Mouse (Mus musculus) MEL (cell line): Measurements from ENCODE around the gene Hfe2. TPM values are rescaled to one million over a fixed set of nuclear protein-coding genes. Genes with fewer than 3 reads are reported as not detected.

ENCODE experiments used
- DNase-seq: peaks from one replicate; pipeline ENCODE4 v3.0.0; 2011; ENCODE audit warnings: low read depth, low spot score
- H3K27ac ChIP-seq: 2 replicates; pipeline ENCODE4 v1.5.1; 2012; ENCODE audit warnings: low read depth, mild to moderate bottlenecking, control low read depth, low read length, moderate library complexity; ENCODE audit not compliant: control insufficient read depth
- H3K27me3 ChIP-seq, 2 experiments: fragments of 150-350 bp in 1 of 2; sonication (generic) in 1 of 2; 2 replicates each; pipeline ENCODE4 v1.6.1; 2012; ENCODE audit warnings: low read length in 2 of 2, mild to moderate bottlenecking in 2 of 2, improper control_type of control experiment in 1 of 2, moderate library complexity in 1 of 2; ENCODE audit not compliant: insufficient read depth in 2 of 2, control insufficient read depth in 1 of 2
- H3K36me3 ChIP-seq, 2 experiments: 2 replicates each; pipeline ENCODE4 v1.6.1; 2012 to 2014; ENCODE audit warnings: low read length in 2 of 2, improper control_type of control experiment in 1 of 2, inconsistent platforms in 1 of 2, mild to moderate bottlenecking in 1 of 2; ENCODE audit not compliant: insufficient read depth in 2 of 2, control insufficient read depth in 1 of 2
- H3K4me1 ChIP-seq, 2 experiments: fragments of 150-350 bp in 1 of 2; sonication (generic) in 1 of 2; 2 replicates each; pipeline ENCODE4 v1.6.1; 2012; ENCODE audit warnings: low read length in 2 of 2, improper control_type of control experiment in 1 of 2, mild to moderate bottlenecking in 1 of 2; ENCODE audit not compliant: insufficient read depth in 2 of 2, control insufficient read depth in 1 of 2
- H3K4me3 ChIP-seq, 2 experiments: fragments of 150-350 bp in 1 of 2; sonication (generic) in 1 of 2; 2 replicates each; pipeline ENCODE4 v1.5.1; 2012; ENCODE audit warnings: low read depth in 2 of 2, low read length in 2 of 2, mild to moderate bottlenecking in 2 of 2, moderate library complexity in 2 of 2, control low read depth in 1 of 2, improper control_type of control experiment in 1 of 2; ENCODE audit not compliant: control insufficient read depth in 1 of 2, insufficient read depth in 1 of 2
- H3K79me2 ChIP-seq: 2 replicates; pipeline ENCODE4 v1.6.1; 2012; ENCODE audit warnings: mild to moderate bottlenecking, low read length, moderate library complexity; ENCODE audit not compliant: control insufficient read depth, poor library complexity, insufficient read depth
- H3K9ac ChIP-seq: 2 replicates; pipeline ENCODE4 v1.6.1; 2012; ENCODE audit warnings: low read depth, mild to moderate bottlenecking, control low read depth, low read length, moderate library complexity; ENCODE audit not compliant: control insufficient read depth, poor library complexity, severe bottlenecking
- H3K9me3 ChIP-seq: fragments of 150-350 bp; sonication (generic); replicated peaks from 2 replicates; pipeline ENCODE4 v1.6.1; 2012; ENCODE audit warnings: mild to moderate bottlenecking, low read length, improper control_type of control experiment, moderate library complexity; ENCODE audit not compliant: insufficient read depth
- CTCF ChIP-seq, 3 experiments: IDR thresholded peaks in 2 of 3; conservative IDR thresholded peaks in 1 of 3; 2 replicates each; pipeline ENCODE4 v1.5.1; 2011 to 2012; ENCODE audit warnings: low read length in 3 of 3, low read depth in 2 of 3, mild to moderate bottlenecking in 2 of 3, improper control_type of control experiment in 1 of 3, inconsistent platforms in 1 of 3, mixed read lengths in 1 of 3, moderate library complexity in 1 of 3; ENCODE audit not compliant: control insufficient read depth in 1 of 3, insufficient read depth in 1 of 3, poor library complexity in 1 of 3, severe bottlenecking in 1 of 3
- ETS1 ChIP-seq: IDR thresholded peaks from 2 replicates; pipeline ENCODE4 v1.6.1; 2012; ENCODE audit warnings: low read depth, mild to moderate bottlenecking, inconsistent platforms, low read length, improper control_type of control experiment, moderate library complexity
- JUND ChIP-seq: IDR thresholded peaks from 2 replicates; pipeline ENCODE4 v1.6.1; 2011; ENCODE audit warnings: low read depth, mild to moderate bottlenecking, improper control_type of control experiment, low read length
- MAFK ChIP-seq: IDR thresholded peaks from 2 replicates; pipeline ENCODE4 v1.6.1; 2011; ENCODE audit warnings: low read depth, mild to moderate bottlenecking, low read length, improper control_type of control experiment, borderline replicate concordance
- MAZ ChIP-seq: IDR thresholded peaks from 2 replicates; pipeline ENCODE4 v1.6.1; 2012; ENCODE audit warnings: low read depth, mild to moderate bottlenecking, inconsistent platforms, low read length, improper control_type of control experiment
- MEF2A ChIP-seq: IDR thresholded peaks from 2 replicates; pipeline ENCODE4 v1.6.1; 2014; ENCODE audit warnings: low read depth, mild to moderate bottlenecking, inconsistent platforms, low read length, improper control_type of control experiment; ENCODE audit not compliant: poor library complexity, insufficient replicate concordance, severe bottlenecking; ENCODE audit errors: extremely low read depth
- MYC ChIP-seq: IDR thresholded peaks from 2 replicates; pipeline ENCODE4 v1.6.1; 2011; ENCODE audit warnings: low read depth, mild to moderate bottlenecking, low read length, improper control_type of control experiment, moderate library complexity
- NRF1 ChIP-seq: IDR thresholded peaks from 2 replicates; pipeline ENCODE4 v1.6.1; 2014; ENCODE audit warnings: low read depth, mild to moderate bottlenecking, inconsistent platforms, low read length, improper control_type of control experiment, moderate library complexity; ENCODE audit not compliant: poor library complexity, insufficient read depth, severe bottlenecking
- POLR2A ChIP-seq, 2 experiments: IDR thresholded peaks; 2 replicates each; pipeline ENCODE4 v1.6.1; 2011 to 2012; ENCODE audit warnings: low read length in 2 of 2, mild to moderate bottlenecking in 2 of 2, control low read depth in 1 of 2, improper control_type of control experiment in 1 of 2, low read depth in 1 of 2, moderate library complexity in 1 of 2; ENCODE audit not compliant: control insufficient read depth in 1 of 2, insufficient read depth in 1 of 2, poor library complexity in 1 of 2
- POLR2AphosphoS2 ChIP-seq: IDR thresholded peaks from 2 replicates; pipeline ENCODE4 v1.6.1; 2011; ENCODE audit warnings: low read length, improper control_type of control experiment
- RAD21 ChIP-seq: IDR thresholded peaks from 2 replicates; pipeline ENCODE4 v1.6.1; 2011; ENCODE audit warnings: mild to moderate bottlenecking, low read depth, low read length, improper control_type of control experiment
- SIN3A ChIP-seq: IDR thresholded peaks from 2 replicates; pipeline ENCODE4 v1.6.1; 2012; ENCODE audit warnings: low read length, improper control_type of control experiment, inconsistent platforms
- TBP ChIP-seq: IDR thresholded peaks from 2 replicates; pipeline ENCODE4 v1.8.0; 2011; ENCODE audit warnings: low read depth, low read length, improper control_type of control experiment
- UBTF ChIP-seq: IDR thresholded peaks from 2 replicates; pipeline ENCODE4 v1.6.1; 2012; ENCODE audit warnings: low read depth, mild to moderate bottlenecking, inconsistent platforms, low read length, improper control_type of control experiment, moderate library complexity, borderline replicate concordance; ENCODE audit not compliant: insufficient read depth
- USF2 ChIP-seq, 2 experiments: IDR thresholded peaks; 2 replicates each; pipeline ENCODE4 v1.6.1; 2011 to 2012; ENCODE audit warnings: improper control_type of control experiment in 2 of 2, low read length in 2 of 2, borderline replicate concordance in 1 of 2, inconsistent platforms in 1 of 2, low read depth in 1 of 2, mild to moderate bottlenecking in 1 of 2; ENCODE audit not compliant: insufficient read depth in 1 of 2
- ZC3H11A ChIP-seq: IDR thresholded peaks from 2 replicates; pipeline ENCODE4 v1.6.1; 2012; ENCODE audit warnings: low read depth, mild to moderate bottlenecking, inconsistent platforms, low read length, improper control_type of control experiment
- ZMIZ1 ChIP-seq: IDR thresholded peaks from 2 replicates; pipeline ENCODE4 v1.6.1; 2012; ENCODE audit warnings: low read depth, mild to moderate bottlenecking, inconsistent platforms, low read length, improper control_type of control experiment, moderate library complexity
- ZNF384 ChIP-seq: IDR thresholded peaks from 2 replicates; pipeline ENCODE4 v1.6.1; 2012; ENCODE audit warnings: low read depth, mild to moderate bottlenecking, inconsistent platforms, low read length, improper control_type of control experiment
- polyA plus RNA-seq, 2 experiments: library from polyadenylated mRNA; stranded (reverse) in 1 of 2; unstranded in 1 of 2; fragments of >175 nt in 1 of 2; fragments of >200 nt in 1 of 2; gene quantifications; 2 replicates each; pipeline versions ENCODE4 v1.2.1 to v1.2.4; 2012; ENCODE audit warnings: low replicate concordance in 2 of 2, low read depth in 1 of 2; ENCODE audit not compliant: insufficient read length in 2 of 2, insufficient read depth in 1 of 2, missing spikeins in 1 of 2
- total RNA-seq: library from RNA; depleted of rRNA; stranded (reverse); fragments of 300-350 nt; gene quantifications from 2 replicates; pipeline ENCODE4 v1.2.3, GENCODE M21; 2012

Gene Hfe2
- total and polyA plus RNA-seq, 3 experiments = not detected

DNA sequence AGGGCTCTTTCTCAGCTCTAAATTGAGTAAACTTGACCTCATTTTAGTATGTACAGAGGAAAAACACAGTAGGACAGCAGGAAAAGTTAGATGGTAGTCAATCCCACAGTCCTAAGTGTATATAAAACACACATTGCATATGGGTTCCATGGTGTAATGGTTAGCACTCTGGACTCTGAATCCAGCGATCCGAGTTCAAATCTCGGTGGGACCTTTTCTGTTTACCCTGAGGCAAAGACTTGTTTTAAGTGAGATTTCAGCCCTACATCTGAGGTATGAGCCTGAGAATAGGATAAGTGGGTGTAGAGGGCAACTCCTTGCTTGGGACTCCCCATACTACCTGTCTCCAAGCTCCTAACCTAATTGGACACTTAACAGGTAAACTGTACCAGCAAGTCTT is 45.7 kb upstream of the Hfe2 start (continued):
- TF ChIP-seq MAFK = peak; percentile 99

DNA sequence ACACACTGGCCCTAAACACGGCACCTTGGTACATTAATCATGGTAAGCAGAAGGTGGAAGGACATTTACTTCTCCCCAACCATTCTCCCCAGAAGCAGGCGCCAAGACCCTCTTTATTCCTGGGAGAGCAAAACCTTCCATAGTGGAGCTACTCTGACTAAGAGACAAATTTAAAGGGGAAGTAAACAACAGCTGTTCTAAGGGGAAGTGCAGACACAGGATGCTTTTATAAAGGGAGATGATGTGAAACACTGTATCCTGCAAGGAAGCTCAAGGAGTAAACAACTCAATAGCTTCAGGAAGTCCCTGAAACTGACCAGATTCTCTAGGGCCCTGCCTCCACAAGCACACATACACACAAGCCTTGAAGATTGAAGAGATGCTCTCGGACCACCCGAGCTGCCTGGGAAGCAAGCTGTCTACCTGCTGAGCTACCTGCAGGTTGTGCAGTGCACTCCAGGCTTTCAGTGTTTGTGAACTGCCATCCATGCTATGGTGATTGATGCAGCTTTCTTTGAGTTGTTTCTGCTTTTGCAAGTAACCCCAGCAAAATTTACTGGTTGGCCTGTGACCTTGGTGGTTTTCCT is 44.2 kb upstream of the Hfe2 start:
- H3K27ac ChIP-seq = no peak overlapping the region
- H3K4me1 ChIP-seq = peaks cover 0 to 25% of the 10 kb centered on the region in 2 experiments
- H3K9ac ChIP-seq = no peak overlapping the region
- peaks cover 0 to 21% of the 10 kb centered on the region in 2 experiments; a peak in 2 of 4 replicates for H3K36me3 ChIP-seq
- TF ChIP-seq MEF2A = no peak
- TF ChIP-seq ZC3H11A = no peak
- TF ChIP-seq POLR2AphosphoS2 = no peak
- TF ChIP-seq SIN3A = peak; percentile 38; the same call in 1 of the 2 replicates
- TF ChIP-seq UBTF = no peak
- TF ChIP-seq MAZ = no peak
- peak; percentile 70; the same call in 1 of the 2 replicates for TF ChIP-seq ETS1
- TF ChIP-seq USF2 (IDR thresholded peaks at IDR 0.05; ENCODE audit: borderline replicate concordance in 1 of 2, insufficient read depth in 1 of 2, low read depth in 1 of 2, low read length in 2 of 2) = no peak
- no peak for TF ChIP-seq CTCF (IDR thresholded peaks at IDR 0.05 in 2 of 3, conservative IDR thresholded peaks at IDR 0.05 in 1 of 3; ENCODE audit: control insufficient read depth in 1 of 3, insufficient read depth in 1 of 3, low read depth in 2 of 3, low read length in 3 of 3, poor library complexity in 1 of 3, severe bottlenecking in 1 of 3)
- no peak for TF ChIP-seq MYC
- TF ChIP-seq ZMIZ1 = no peak
- H3K4me3 ChIP-seq = no peak overlapping the region
- no peaks in the 10 kb centered on the region for H3K79me2 ChIP-seq
- H3K27me3 ChIP-seq = no peaks in the 10 kb centered on the region
- no peaks in the 10 kb centered on the region for H3K9me3 ChIP-seq
- DNase-seq = peak; percentile 63

GRCm38 (mm10) chr3:96481856-96482255 is 43.1 kb upstream of the Hfe2 start:
- no peak for DNase-seq
- H3K9me3 ChIP-seq = no peaks in the 10 kb centered on the region
- no peak overlapping the region for H3K9ac ChIP-seq
- H3K79me2 ChIP-seq = no peaks in the 10 kb centered on the region
- no peak overlapping the region for H3K27ac ChIP-seq
- H3K36me3 ChIP-seq = peaks cover 0 to 17% of the 10 kb centered on the region in 2 experiments; a peak in 2 of 4 replicates
- no peaks in the 10 kb centered on the region for H3K27me3 ChIP-seq
- TF ChIP-seq MAFK (no peak), JUND (no peak), ZNF384 (no peak), RAD21 (no peak), ZC3H11A (no peak), MAZ (no peak), MEF2A (no peak), TBP (no peak), ZMIZ1 (no peak), POLR2A (IDR thresholded peaks at IDR 0.05; ENCODE audit: control insufficient read depth in 1 of 2, insufficient read depth in 1 of 2, low read depth in 1 of 2, low read length in 2 of 2, poor library complexity in 1 of 2) (no peak), USF2 (IDR thresholded peaks at IDR 0.05; ENCODE audit: borderline replicate concordance in 1 of 2, insufficient read depth in 1 of 2, low read depth in 1 of 2, low read length in 2 of 2) (no peak), NRF1 (no peak)
- peaks cover 0 to 19% of the 10 kb centered on the region in 2 experiments for H3K4me1 ChIP-seq
- H3K4me3 ChIP-seq = no peak overlapping the region
